Mouse (Mus musculus) brain, adult 2 months (tissue): ENCODE results near the gene Klrc1.
A peak's percentile ranks its signal among the peaks of the same experiment; 100 is the strongest.
"Not testable (repeated sequence)": the region's sequence is repeated elsewhere in the genome, so short reads cannot be mapped to it uniquely, and the experiment has no call there.

Source experiments
- DNase-seq: peaks from one replicate; pipeline ENCODE4 v3.0.0; 2011; ENCODE audit warnings: low read depth, low spot score

Klrc1 gene

DNA sequence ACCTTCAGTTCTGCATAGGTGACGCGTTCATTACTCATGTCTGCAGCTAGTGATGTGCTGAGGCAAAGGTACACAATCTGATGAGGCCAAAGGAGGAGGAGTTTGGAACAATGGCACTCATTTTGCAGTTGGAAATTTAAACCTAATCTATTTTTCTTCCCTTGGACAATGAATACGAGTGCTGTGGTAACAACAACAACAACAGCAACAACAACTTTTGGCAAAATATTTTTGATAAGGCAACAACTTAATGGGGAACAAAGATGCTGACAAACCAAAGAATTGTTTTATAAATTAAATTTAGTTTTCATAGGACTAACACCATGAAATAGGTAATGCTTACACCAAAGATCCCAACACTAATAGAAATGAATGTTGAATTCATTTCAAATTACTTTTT is at the start of gene Klrc1:
Gene Klrc1, minus strand, starts transcription at position 101 of the 400 bp plus-strand sequence.
- no peak for DNase-seq

DNA sequence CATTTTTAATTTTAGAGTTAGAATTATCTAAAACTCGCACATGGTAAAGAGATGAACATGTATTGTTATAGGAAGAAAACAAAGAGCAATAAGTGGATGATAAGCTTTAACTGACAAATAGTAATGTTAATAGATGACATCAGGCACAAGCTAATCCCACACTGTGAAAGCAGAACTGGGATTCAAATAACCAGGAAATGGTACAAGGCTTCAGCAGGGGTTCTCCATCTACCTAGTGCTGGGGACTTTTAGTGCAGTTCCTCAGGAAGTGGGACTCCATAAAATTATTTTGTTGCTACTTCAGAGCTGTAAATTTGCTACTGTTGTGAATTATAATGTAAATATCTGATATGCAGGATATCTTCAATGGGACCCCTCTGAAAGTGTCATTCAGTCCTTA is 48.5 kb upstream of the Klrc1 start:
- DNase-seq, result no peak

DNA sequence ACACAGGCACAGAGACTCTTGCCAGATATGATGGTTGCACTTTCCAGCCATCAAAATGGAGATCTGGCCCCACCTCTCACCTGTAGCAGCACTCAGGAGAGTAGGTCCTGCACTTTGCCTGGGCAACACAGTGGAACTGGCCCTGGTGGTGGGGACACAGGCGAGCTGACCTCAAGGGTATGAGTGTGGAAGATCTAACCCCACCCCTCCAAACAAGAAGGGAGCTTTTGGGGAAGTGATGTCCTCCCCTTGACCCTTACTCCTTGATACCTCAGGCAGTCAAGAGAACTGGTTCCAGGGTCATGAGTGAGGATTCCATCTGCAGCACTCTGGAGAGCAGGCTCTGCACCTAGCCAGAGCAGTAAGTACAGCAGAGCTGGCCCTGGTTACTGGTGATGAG is 42.6 kb upstream of the Klrc1 start:
- no peak for DNase-seq

DNA sequence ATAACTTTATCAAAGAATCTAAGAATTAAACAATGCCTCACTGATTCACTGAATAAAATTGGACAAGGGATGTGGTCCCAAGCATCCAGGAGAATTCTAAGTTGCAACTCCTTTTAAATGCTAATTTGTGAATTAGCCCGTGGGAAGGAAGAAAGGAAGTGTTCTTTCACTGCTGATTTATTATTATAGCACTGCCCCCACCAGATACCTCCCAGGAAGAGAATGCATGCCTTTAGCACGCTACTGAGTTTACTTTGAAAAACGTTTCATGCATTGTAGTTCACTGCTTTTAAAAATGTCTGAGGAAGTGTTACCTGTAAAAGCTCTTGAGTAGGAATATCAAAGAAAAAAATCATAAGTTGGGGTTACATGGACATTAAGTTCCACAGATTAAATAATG is 41.7 kb upstream of the Klrc1 start:
- DNase-seq, result no peak

DNA sequence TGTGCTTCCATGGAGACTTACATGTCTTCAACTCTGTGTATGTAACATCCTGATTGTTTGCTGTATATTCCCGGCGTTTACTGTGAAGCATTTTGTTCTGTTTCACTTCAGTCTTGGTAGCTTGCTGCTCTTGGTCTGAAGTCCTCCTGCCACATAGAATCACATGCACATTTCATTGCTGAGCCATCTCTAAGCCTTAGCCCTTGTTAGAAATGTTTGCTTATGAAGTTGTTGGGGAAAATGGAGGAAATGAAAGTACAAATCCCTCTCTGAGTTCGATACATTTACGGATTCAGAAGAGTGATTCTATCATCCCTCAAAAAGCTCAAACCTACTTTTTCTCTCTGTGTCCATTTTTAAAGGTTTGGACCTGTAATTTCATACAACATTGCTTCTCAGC is 38.3 kb upstream of the Klrc1 start, which contains the start of gene Klri1:
Gene Klri1, minus strand, starts transcription at position 101 of the 400 bp plus-strand sequence.
- no peak for DNase-seq

DNA sequence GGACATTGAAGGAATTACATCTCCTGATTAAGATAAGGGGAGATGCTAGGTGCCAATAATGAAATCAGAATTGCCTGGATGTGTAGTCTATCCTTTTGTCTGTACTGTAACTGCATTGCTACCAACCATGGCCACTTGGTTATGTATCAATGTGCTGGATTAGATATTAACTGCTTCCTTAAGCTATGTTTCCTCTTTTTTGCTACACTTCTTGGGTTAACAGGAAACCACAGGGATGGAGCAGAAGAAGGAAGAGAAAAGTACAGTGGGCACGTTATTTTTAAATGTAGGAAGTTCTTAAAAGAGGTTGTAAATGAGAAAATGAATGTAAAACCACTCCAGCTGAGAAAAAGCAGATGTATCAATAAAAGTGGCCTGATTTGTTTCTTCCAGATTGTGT is 34.8 kb upstream of the Klrc1 start:
- DNase-seq, result peak; percentile 3

DNA sequence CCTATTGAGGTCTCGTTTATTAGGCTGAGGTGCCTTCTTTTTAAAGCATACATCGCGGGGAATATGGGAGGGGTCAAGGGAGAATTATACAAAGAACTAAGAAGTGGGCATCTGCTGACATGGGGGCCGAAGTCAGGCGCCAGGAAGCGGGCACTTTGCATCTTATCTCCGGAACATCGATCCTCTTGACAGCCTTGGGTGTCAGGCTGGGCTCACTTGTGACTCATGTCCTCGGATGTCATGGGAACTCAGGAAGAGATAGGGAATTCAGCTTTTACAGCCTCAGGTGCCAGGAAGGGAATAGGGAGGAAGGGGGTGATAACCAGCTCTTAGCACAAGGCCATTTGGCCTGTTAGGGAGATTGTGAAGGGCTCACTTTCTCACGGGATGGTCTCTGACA is 12.7 kb upstream of the Klrc1 start:
- not testable (repeated sequence) for DNase-seq

DNA sequence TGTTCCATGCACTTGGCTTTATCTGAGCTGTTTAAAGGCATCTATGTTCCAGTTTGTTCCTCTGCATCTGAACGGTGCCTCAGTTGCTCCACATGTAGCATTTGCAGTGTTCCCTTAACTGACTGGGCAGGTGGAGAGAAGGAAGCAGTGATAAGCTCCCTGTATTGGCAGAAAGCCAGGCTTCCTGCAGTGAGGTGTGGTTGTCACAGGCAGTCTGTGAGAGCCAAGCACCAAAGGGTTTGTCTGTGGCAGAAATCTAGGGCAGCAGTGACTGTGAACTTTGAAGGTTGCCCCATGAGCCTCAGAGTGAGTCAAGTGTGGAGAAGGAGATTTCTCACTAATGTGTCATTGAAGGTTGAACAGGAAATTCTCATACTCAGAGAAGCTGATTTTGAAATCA is 1.6 kb upstream of the Klrc1 start:
- peak; percentile 14 for DNase-seq

DNA sequence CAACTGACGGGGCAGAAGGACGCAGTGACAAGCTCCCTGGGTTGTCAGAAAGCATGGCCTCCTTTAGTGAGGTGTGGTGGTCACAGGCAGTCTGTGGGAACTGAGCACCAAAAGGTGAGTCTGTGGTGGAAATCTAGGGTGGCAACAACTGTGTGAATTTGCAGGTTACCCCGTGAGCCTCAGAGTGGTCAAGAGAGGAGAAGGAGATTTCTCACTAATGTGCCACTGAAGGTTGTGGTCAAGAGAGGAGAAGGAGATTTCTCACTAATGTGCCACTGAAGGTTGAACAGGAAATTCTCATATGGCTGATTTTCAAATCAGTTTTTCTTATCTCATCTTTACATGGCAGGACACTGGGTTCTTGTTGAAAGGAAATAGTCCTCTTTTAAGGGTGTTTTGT is 17.5 kb downstream of the Klrc1 start:
- DNase-seq, result not testable (repeated sequence)

DNA sequence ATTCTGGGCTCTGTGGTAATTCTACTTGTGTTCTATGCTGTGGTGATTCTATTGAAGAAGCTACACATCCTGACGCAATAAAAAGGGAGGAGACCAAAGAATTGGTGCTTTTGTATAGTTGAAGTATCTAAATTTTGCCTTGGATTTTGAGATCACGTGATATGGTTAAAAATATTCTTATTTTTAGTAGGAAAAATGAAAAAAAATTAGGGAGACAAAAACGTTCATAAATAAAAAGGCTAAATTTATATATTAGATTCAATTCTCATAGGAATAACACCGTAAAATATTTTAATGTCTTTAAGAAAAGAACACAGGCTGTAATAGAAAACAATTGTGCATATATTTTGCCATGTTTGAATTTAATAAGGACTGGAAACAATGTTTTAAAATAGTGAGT is 18.2 kb downstream of the Klrc1 start, which contains the start of gene Klrc2:
Gene Klrc2, minus strand, starts transcription at position 101 of the 400 bp plus-strand sequence.
- not testable (repeated sequence) for DNase-seq

DNA sequence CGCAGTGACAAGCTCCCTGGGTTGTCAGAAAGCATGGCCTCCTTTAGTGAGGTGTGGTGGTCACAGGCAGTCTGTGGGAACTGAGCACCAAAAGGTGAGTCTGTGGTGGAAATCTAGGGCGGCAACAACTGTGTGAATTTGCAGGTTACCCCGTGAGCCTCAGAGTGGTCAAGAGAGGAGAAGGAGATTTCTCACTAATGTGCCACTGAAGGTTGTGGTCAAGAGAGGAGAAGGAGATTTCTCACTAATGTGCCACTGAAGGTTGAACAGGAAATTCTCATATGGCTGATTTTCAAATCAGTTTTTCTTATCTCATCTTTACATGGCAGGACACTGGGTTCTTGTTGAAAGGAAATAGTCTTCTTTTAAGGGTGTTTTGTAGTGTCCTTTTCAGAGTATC is 34.7 kb downstream of the Klrc1 start:
- DNase-seq, result not testable (repeated sequence)

DNA sequence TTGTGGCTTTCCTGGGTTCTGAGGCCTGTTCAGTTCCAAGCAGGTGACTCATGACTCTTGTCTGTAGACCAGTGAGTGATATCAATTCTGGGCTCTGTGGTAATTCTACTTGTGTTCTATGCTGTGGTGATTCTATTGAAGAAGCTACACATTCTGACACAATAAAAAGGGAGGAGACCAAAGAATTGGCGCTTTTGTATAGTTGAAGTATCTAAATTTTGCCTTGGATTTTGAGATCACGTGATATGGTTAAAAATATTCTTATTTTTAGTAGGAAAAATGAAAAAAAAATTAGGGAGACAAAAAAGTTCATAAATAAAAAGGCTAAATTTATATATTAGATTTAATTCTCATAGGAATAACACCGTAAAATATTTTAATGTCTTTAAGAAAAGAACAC is 35.5 kb downstream of the Klrc1 start, which contains the start of gene Klrc3:
Gene Klrc3, minus strand, starts transcription at position 101 of the 400 bp plus-strand sequence.
- not testable (repeated sequence) for DNase-seq

DNA sequence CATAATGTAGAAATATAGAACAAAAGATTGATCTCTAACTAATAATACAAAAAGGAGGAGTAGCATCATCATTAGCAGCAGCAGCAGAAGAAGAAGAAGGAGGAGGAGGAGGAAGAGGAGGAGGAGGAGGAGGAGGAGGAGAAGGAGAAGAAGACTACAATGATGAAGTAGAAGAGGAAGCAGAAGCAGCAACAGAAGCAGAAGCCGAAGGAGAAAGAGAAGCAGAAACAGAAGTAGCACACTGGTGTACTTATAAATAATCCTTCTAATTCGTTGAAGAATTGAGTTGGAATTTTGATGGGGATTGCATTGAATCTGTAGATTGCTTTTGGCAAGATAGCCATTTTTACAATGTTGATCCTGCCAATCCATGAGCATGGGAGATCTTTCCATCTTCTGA is 47.7 kb downstream of the Klrc1 start:
- not testable (repeated sequence) for DNase-seq

DNA sequence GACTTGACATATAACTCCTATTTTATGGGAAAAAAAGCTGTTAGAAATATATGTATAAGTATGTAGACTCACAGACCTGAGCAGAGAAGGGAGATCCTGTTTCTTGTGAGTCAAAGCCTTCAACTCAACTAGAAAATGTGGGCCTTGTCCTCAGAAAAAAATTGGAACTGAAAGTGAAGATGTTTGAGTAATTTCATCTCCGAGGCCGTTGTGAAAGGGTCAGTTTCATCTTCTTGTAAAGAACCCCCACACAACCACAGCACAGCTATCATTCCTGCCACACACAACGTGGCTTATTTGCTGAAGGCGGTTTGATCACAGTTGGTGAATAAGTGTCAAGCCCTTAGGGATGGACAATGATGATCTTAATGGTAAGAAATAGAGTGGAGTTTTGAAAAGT is 55.0 kb downstream of the Klrc1 start, which contains the start of gene Klrk1:
Gene Klrk1, minus strand, starts transcription at position 130 of the 400 bp plus-strand sequence.
- DNase-seq, result no peak
